Mouse (Mus musculus) spleen, adult 2 months (tissue): ENCODE results near the gene Gm4763. TPM values are rescaled to one million over a fixed set of nuclear protein-coding genes. Genes with fewer than 3 reads are reported as not detected.
"Not testable (repeated sequence)": the region's sequence is repeated elsewhere in the genome, so short reads cannot be mapped to it uniquely, and the experiment has no call there.

ENCODE experiments used
- DNase-seq, 2 experiments: peaks; one replicate each; pipeline versions ENCODE4 v3.0.0 to v3.0.0-alpha.2; 2012 to 2021; ENCODE audit warnings: low spot score in 2 of 2, low read depth in 1 of 2
- H3K27ac ChIP-seq: fragments of 200-500 bp; 2 replicates; pipeline ENCODE4 v1.5.1; 2012; ENCODE audit warnings: low read length, inconsistent platforms; ENCODE audit not compliant: insufficient read depth
- H3K27me3 ChIP-seq: fragments of 200-500 bp; 2 replicates; pipeline ENCODE4 v1.6.1; 2012; ENCODE audit warnings: mild to moderate bottlenecking, moderate library complexity, low read length, inconsistent platforms; ENCODE audit not compliant: control insufficient read depth, insufficient read depth
- H3K36me3 ChIP-seq: fragments of 200-500 bp; 2 replicates; pipeline ENCODE4 v1.6.1; 2012; ENCODE audit warnings: mild to moderate bottlenecking, low read length, inconsistent platforms; ENCODE audit not compliant: control insufficient read depth, insufficient read depth
- H3K4me1 ChIP-seq: fragments of 200-500 bp; 2 replicates; pipeline ENCODE4 v1.6.1; 2011; ENCODE audit warnings: inconsistent platforms; ENCODE audit not compliant: control insufficient read depth, insufficient read depth, insufficient read length
- H3K4me3 ChIP-seq: fragments of 200-500 bp; 2 replicates; pipeline ENCODE4 v1.5.1; 2011; ENCODE audit warnings: mild to moderate bottlenecking, inconsistent platforms; ENCODE audit not compliant: insufficient read depth, insufficient read length; ENCODE audit errors: extremely low read depth
- CTCF ChIP-seq: fragments of 200-500 bp; IDR thresholded peaks from 2 replicates; pipeline ENCODE4 v1.5.1; 2011; ENCODE audit warnings: mild to moderate bottlenecking, inconsistent platforms; ENCODE audit not compliant: insufficient read depth, insufficient read length, insufficient replicate concordance; ENCODE audit errors: extremely low read depth
- POLR2A ChIP-seq: fragments of 200-500 bp; IDR thresholded peaks from 2 replicates; pipeline ENCODE4 v1.6.1; 2011; ENCODE audit warnings: low read depth, low read length, inconsistent platforms
- WGBS: fragments of 180-500 bp; shearing (Covaris S2); methylation state at CpG from one replicate; pipeline ENCODE4 v1.1.7; 2018; 5-methylcytosine and 5-hydroxymethylcytosine counted together
- polyA plus RNA-seq: library from polyadenylated mRNA; depleted of rRNA; stranded (reverse); fragments of >200 nt; gene quantifications from 2 replicates; pipeline ENCODE4 v1.2.3, GENCODE M21; 2012; rRNA removed

The Gm4763 gene
- polyA plus RNA-seq, result not detected in 2 replicates

- H3K27ac ChIP-seq, DNase-seq, H3K4me3 ChIP-seq, H3K36me3 ChIP-seq, H3K27me3 ChIP-seq, H3K4me1 ChIP-seq: not testable (repeated sequence)
- 90% methylated on average over 11 of the region's 11 CpGs for WGBS
Measured at GRCm38 (mm10) chr7:24726808-24727207, at the start of gene Gm4763. Gene Gm4763, minus strand, starts transcription at chr7:24726908.

- Histone ChIP-seq H3K27ac (no peak overlapping the region), H3K4me3 (no peak overlapping the region), H3K4me1 (no peaks in the 10 kb centered on the region), H3K36me3 (no peaks in the 10 kb centered on the region), H3K27me3 (0 out of 2 replicates have a peak, but pooled peaks cover 2% of the 10 kb centered on the region)
- WGBS, result 77% methylated on average over 2 of the region's 2 CpGs
- no peak for DNase-seq
- TF ChIP-seq CTCF, result no peak
- TF ChIP-seq POLR2A, result no peak
Measured at GRCm38 (mm10) chr7:24776145-24776544, 49.4 kb upstream of the Gm4763 start.

GRCm38 (mm10) chr7:24773942-24774535 is 47.3 kb upstream of the Gm4763 start:
- Histone ChIP-seq H3K27me3 (no peaks in the 10 kb centered on the region), H3K36me3 (no peaks in the 10 kb centered on the region), H3K4me3 (no peak overlapping the region), H3K27ac (no peak overlapping the region), H3K4me1 (no peaks in the 10 kb centered on the region)
- WGBS, result 50% methylated on average over 3 of the region's 3 CpGs
- TF ChIP-seq POLR2A, result no peak
- TF ChIP-seq CTCF, result no peak
- DNase-seq, result no peak

GRCm38 (mm10) chr7:24771361-24771760 is 44.7 kb upstream of the Gm4763 start:
- H3K27ac ChIP-seq, result no peak overlapping the region
- no peak for TF ChIP-seq CTCF
- TF ChIP-seq POLR2A, result no peak
- DNase-seq, result no peak
- H3K36me3 ChIP-seq, result no peaks in the 10 kb centered on the region
- no peaks in the 10 kb centered on the region for H3K4me1 ChIP-seq
- H3K4me3 ChIP-seq, result no peak overlapping the region
- H3K27me3 ChIP-seq, result no peaks in the 10 kb centered on the region

- no peaks in the 10 kb centered on the region for H3K36me3 ChIP-seq
- no peak overlapping the region for H3K4me3 ChIP-seq
- DNase-seq, result no peak
- no peaks in the 10 kb centered on the region for H3K4me1 ChIP-seq
- WGBS, result 85% methylated on average over 8 of the region's 8 CpGs
- no peaks in the 10 kb centered on the region for H3K27me3 ChIP-seq
- no peak overlapping the region for H3K27ac ChIP-seq
- TF ChIP-seq CTCF, result no peak
- TF ChIP-seq POLR2A, result no peak
Measured at GRCm38 (mm10) chr7:24762574-24762973, 35.9 kb upstream of the Gm4763 start.

- Histone ChIP-seq H3K36me3 (no peaks in the 10 kb centered on the region), H3K4me1 (no peaks in the 10 kb centered on the region), H3K27me3 (no peaks in the 10 kb centered on the region), H3K27ac (no peak overlapping the region), H3K4me3 (no peak overlapping the region)
- DNase-seq, result no peak
- no peak for TF ChIP-seq POLR2A
- no peak for TF ChIP-seq CTCF
- WGBS, result 71% methylated on average over 6 of the region's 6 CpGs
Measured at GRCm38 (mm10) chr7:24761161-24761560, 34.5 kb upstream of the Gm4763 start.

GRCm38 (mm10) chr7:24760211-24760610 is 33.5 kb upstream of the Gm4763 start, which contains the start of gene Cd177:
Gene Cd177, minus strand, starts transcription at chr7:24760311.
- TF ChIP-seq POLR2A (no peak), CTCF (no peak)
- no peak within 1 kb of the TSS for H3K27ac ChIP-seq
- 75% methylated on average over 6 of the region's 6 CpGs for WGBS
- no peaks in the 10 kb centered on the region for H3K36me3 ChIP-seq
- H3K4me3 ChIP-seq, result no peak within 1 kb of the TSS
- H3K4me1 ChIP-seq, result no peaks in the 10 kb centered on the region
- DNase-seq, result no peak
- H3K27me3 ChIP-seq, result no peaks in the 10 kb centered on the region
